Mouse (Mus musculus) midbrain, embryonic 12.5 days (tissue): ENCODE data around the gene Abcb11. TPM values are rescaled to one million over a fixed set of nuclear protein-coding genes. Genes with fewer than 3 reads are reported as not detected.

Experiments used
- ATAC-seq: fragments of 200-750 bp; cut with Nextera tagmentation; 2 replicates; pipeline ENCODE4 v1.8.0; 2017; ENCODE audit warnings: low read depth, moderate TSS enrichment, moderate library complexity; ENCODE audit not compliant: low FRiP score
- H3K27ac ChIP-seq: fragments of 300-500 bp; sonication (generic); replicated peaks from 2 replicates; pipeline ENCODE4 v1.5.1; 2016; ENCODE audit warnings: mild to moderate bottlenecking
- H3K27me3 ChIP-seq: fragments of 300-500 bp; sonication (generic); 2 replicates; pipeline ENCODE4 v1.6.1; 2016; ENCODE audit warnings: mild to moderate bottlenecking
- H3K36me3 ChIP-seq: fragments of 300-500 bp; sonication (generic); 2 replicates; pipeline ENCODE4 v1.6.1; 2016
- H3K4me1 ChIP-seq: fragments of 300-500 bp; sonication (generic); 2 replicates; pipeline ENCODE4 v1.6.1; 2016
- H3K4me2 ChIP-seq: fragments of 300-500 bp; sonication (generic); replicated peaks from 2 replicates; pipeline ENCODE4 v1.6.1; 2016; ENCODE audit warnings: mild to moderate bottlenecking, moderate library complexity
- H3K4me3 ChIP-seq: fragments of 300-500 bp; sonication (generic); 2 replicates; pipeline ENCODE4 v1.5.1; 2016; ENCODE audit warnings: mild to moderate bottlenecking
- H3K9ac ChIP-seq: fragments of 300-500 bp; sonication (generic); replicated peaks from 2 replicates; pipeline ENCODE4 v1.6.1; 2016; ENCODE audit warnings: mild to moderate bottlenecking, moderate library complexity
- H3K9me3 ChIP-seq: fragments of 300-500 bp; sonication (generic); 2 replicates; pipeline ENCODE4 v1.6.1; 2016; ENCODE audit warnings: mild to moderate bottlenecking
- WGBS: fragments of 180-500 bp; shearing (Covaris S2); methylation state at CpG from one replicate; pipeline ENCODE4 v1.1.7; 2016; 5-methylcytosine and 5-hydroxymethylcytosine counted together
- polyA plus RNA-seq: library from polyadenylated mRNA; unstranded; fragments of >200 nt; fragmentation: Nextera tagmentation; extraction: Ambion mirVana; gene quantifications from 2 replicates; pipeline ENCODE4 v1.2.1, GENCODE M21; 2016

Gene Abcb11
- polyA plus RNA-seq, 1 experiment from 2014 or later = not detected

- Histone ChIP-seq H3K9ac (no peak overlapping the region), H3K9me3 (no peaks in the 10 kb centered on the region), H3K4me2 (no peak overlapping the region), H3K36me3 (no peaks in the 10 kb centered on the region), H3K27ac (no peak overlapping the region), H3K4me3 (no peak overlapping the region), H3K4me1 (no peaks in the 10 kb centered on the region), H3K27me3 (no peaks in the 10 kb centered on the region)
- WGBS = 93% methylated on average over 1 of the region's 1 CpGs
- ATAC-seq = no peak
Measured at GRCm38 (mm10) chr2:69247081-69247480, 95.3 kb downstream of the Abcb11 start.

DNA sequence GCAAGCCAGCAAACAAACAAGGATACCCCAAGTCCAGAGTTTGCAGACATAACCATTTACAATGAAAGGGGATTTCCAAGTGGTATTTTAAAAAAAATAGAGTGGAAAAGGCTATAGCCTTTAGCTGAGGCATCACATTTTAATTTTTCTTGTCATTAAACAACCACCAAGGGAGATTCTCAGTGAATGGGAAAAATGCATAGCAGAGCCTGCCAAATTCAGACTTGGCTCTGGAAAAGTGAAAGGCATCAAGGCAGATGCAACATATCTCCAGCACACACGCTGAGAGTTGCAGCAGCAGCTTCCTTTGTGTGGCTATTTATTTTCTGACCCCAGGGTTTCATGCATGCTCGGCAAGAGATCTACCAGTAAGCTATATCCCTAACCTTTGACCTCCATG lies 97.5 kb downstream of the Abcb11 start:
- H3K4me2 ChIP-seq = no peak overlapping the region
- no peak overlapping the region for H3K27ac ChIP-seq
- no peaks in the 10 kb centered on the region for H3K27me3 ChIP-seq
- ATAC-seq = no peak
- H3K4me3 ChIP-seq = no peak overlapping the region
- no peak overlapping the region for H3K9ac ChIP-seq
- no peaks in the 10 kb centered on the region for H3K4me1 ChIP-seq
- no peaks in the 10 kb centered on the region for H3K36me3 ChIP-seq
- no peaks in the 10 kb centered on the region for H3K9me3 ChIP-seq
- WGBS = 11% methylated on average over 2 of the region's 2 CpGs

DNA sequence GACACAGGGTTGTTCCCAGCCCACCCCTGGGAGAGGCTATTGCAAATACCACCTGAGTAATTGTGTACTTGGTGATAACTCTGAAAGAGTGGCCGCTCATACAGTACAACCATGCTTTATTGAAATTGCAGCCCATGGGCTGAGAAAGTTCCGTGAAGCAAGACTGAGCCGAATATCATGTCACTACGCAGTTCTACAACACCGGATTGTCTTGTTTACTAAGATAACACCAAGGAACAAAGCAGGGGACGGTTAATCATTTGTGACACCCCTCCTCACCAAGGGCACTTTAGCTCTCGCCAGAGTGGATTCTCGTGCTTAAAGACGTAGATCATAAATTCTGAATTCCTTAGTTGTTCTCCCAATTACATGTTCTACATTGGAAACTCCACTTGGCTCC lies 103.1 kb downstream of the Abcb11 start:
- no peak for ATAC-seq
- Histone ChIP-seq H3K4me1 (no peaks in the 10 kb centered on the region), H3K4me3 (no peak overlapping the region), H3K4me2 (no peak overlapping the region), H3K9me3 (no peaks in the 10 kb centered on the region), H3K27ac (no peak overlapping the region), H3K9ac (no peak overlapping the region), H3K36me3 (no peaks in the 10 kb centered on the region), H3K27me3 (no peaks in the 10 kb centered on the region)
- WGBS = 92% methylated on average over 9 of the region's 9 CpGs

DNA sequence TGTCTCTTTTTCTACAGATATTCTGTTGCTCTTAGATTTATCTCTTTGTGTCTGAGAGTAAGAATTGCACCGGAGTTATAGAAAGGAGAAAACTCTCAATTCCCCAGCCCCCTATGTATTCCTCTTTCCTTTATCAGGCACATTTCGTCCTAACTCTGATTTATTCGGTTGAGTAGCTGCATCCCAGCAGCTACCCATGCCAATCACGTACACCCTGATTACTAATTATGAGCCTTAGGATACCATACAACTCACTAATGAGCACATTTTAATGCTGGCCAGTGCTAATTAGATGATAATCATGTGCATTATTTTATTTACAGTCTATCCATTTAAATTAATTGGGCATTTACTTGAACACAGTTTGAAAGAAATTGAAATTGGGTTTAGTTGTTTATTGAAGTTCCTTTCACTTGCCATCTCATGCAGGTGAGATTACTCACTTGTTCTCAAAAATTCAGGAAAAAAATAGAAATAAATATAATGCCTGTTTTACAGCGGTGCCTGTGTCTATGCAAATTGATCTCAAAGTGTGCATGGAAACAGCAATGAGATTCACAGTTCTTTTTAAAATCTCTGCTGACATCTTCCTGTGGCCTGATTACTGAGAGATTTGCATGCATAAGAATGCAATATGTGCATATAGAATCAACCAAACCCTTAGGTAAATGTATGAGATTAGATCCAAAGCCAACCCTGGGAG lies 107.3 kb downstream of the Abcb11 start:
- H3K9ac ChIP-seq = no peak overlapping the region
- no peak overlapping the region for H3K4me3 ChIP-seq
- no peak overlapping the region for H3K4me2 ChIP-seq
- H3K4me1 ChIP-seq = no peaks in the 10 kb centered on the region
- H3K36me3 ChIP-seq = no peaks in the 10 kb centered on the region
- no peaks in the 10 kb centered on the region for H3K9me3 ChIP-seq
- 0 out of 2 replicates have a peak, but pooled peaks have one; percentile 65 for ATAC-seq
- no peaks in the 10 kb centered on the region for H3K27me3 ChIP-seq
- WGBS = 69% methylated on average over 5 of the region's 5 CpGs
- no peak overlapping the region for H3K27ac ChIP-seq

- no peak overlapping the region for H3K4me2 ChIP-seq
- H3K9me3 ChIP-seq = no peaks in the 10 kb centered on the region
- no peak overlapping the region for H3K9ac ChIP-seq
- no peaks in the 10 kb centered on the region for H3K36me3 ChIP-seq
- no peak overlapping the region for H3K4me3 ChIP-seq
- H3K27ac ChIP-seq = no peak overlapping the region
- H3K27me3 ChIP-seq = no peaks in the 10 kb centered on the region
- no peak for ATAC-seq
- no peaks in the 10 kb centered on the region for H3K4me1 ChIP-seq
Measured at GRCm38 (mm10) chr2:69232101-69232500, 110.3 kb downstream of the Abcb11 start.

DNA sequence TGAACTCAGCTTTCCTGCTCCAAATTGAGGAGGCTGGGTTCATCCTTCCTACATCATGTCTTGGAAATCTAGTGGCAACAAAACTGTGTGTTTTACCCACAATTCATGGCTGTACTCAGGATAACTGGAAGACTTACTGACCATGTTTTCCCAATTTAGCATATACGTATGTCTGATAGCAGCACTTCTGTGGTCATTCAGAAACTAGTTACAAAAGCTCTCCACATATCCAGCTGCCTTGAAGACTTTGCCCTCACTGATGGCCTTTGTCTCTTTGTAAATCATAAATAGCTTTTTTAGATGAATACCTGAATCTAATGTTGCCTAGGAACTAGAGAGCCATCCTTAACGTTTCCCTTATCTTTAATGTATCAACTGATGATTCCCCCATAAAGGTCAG lies 112.3 kb downstream of the Abcb11 start:
- Histone ChIP-seq H3K36me3 (no peaks in the 10 kb centered on the region), H3K27me3 (no peaks in the 10 kb centered on the region), H3K4me2 (no peak overlapping the region), H3K27ac (no peak overlapping the region), H3K4me3 (no peak overlapping the region), H3K9ac (no peak overlapping the region), H3K9me3 (no peaks in the 10 kb centered on the region), H3K4me1 (no peaks in the 10 kb centered on the region)
- 91% methylated on average over 2 of the region's 2 CpGs for WGBS
- ATAC-seq = no peak

- H3K27ac ChIP-seq = no peak overlapping the region
- H3K4me1 ChIP-seq = no peaks in the 10 kb centered on the region
- no peak for ATAC-seq
- H3K27me3 ChIP-seq = no peaks in the 10 kb centered on the region
- no peaks in the 10 kb centered on the region for H3K36me3 ChIP-seq
- no peak overlapping the region for H3K9ac ChIP-seq
- H3K4me3 ChIP-seq = no peak overlapping the region
- 80% methylated on average over 6 of the region's 6 CpGs for WGBS
- H3K4me2 ChIP-seq = no peak overlapping the region
- H3K9me3 ChIP-seq = no peaks in the 10 kb centered on the region
Measured at GRCm38 (mm10) chr2:69228635-69229034, 113.8 kb downstream of the Abcb11 start.

- no peak for ATAC-seq
- H3K4me1 ChIP-seq = no peaks in the 10 kb centered on the region
- H3K4me2 ChIP-seq = no peak overlapping the region
- no peak overlapping the region for H3K4me3 ChIP-seq
- H3K27ac ChIP-seq = no peak overlapping the region
- H3K9ac ChIP-seq = no peak overlapping the region
- H3K9me3 ChIP-seq = no peaks in the 10 kb centered on the region
- H3K36me3 ChIP-seq = no peaks in the 10 kb centered on the region
- WGBS = 88% methylated on average over 9 of the region's 9 CpGs
- H3K27me3 ChIP-seq = no peaks in the 10 kb centered on the region
Measured at GRCm38 (mm10) chr2:69226876-69227275, 115.5 kb downstream of the Abcb11 start.

DNA sequence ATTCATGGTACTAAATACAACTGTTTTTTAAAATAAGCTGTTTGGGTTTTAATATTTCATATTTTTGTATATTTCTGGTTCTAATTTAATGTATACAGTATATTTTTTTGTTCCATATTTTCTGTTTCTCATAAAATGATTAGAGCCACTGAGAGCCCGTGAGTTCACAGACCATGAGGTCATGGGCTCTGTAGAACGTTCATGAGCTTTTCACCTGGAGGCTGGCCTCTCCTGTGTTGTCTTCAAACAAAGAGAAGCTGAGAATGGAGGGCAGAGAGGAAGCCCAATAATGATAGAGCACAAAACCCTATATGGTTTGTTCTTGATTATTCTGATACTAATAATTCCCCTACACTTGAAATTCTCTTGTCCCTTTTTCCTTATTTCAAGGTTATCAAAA lies 117.7 kb downstream of the Abcb11 start:
- WGBS = 74% methylated on average over 2 of the region's 2 CpGs

DNA sequence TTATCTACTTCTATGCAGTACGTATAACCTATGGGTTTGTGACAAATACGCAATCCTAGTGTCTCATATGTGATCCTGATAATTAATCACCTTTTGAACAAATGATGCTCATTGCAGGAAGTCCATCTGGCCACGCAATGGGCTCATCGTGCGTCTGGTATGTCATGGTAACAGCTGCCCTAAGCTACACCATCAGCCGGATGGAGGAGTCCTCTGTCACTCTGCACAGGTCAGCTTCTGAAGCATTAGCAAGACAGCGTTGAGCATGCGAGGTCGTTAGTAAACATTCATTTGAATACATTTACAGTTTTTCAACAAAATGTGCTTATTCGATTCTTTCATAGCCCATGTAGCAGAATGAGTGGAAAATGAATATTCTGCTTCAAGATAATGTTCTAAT lies 119.6 kb downstream of the Abcb11 start:
- no peaks in the 10 kb centered on the region for H3K36me3 ChIP-seq
- no peaks in the 10 kb centered on the region for H3K9me3 ChIP-seq
- no peak overlapping the region for H3K4me2 ChIP-seq
- no peak for ATAC-seq
- H3K4me1 ChIP-seq = no peaks in the 10 kb centered on the region
- H3K27me3 ChIP-seq = no peaks in the 10 kb centered on the region
- no peak overlapping the region for H3K4me3 ChIP-seq
- H3K9ac ChIP-seq = no peak overlapping the region
- 79% methylated on average over 10 of the region's 10 CpGs for WGBS
- no peak overlapping the region for H3K27ac ChIP-seq

More for the DNA sequence above, 117.7 kb downstream of the Abcb11 start:
- Histone ChIP-seq H3K4me3 (no peak overlapping the region), H3K9me3 (no peaks in the 10 kb centered on the region), H3K9ac (no peak overlapping the region), H3K27ac (no peak overlapping the region), H3K36me3 (no peaks in the 10 kb centered on the region), H3K27me3 (no peaks in the 10 kb centered on the region), H3K4me1 (no peaks in the 10 kb centered on the region), H3K4me2 (no peak overlapping the region)
- ATAC-seq = no peak

GRCm38 (mm10) chr2:69221868-69222416 lies 120.5 kb downstream of the Abcb11 start:
- Histone ChIP-seq H3K36me3 (no peaks in the 10 kb centered on the region), H3K9me3 (no peaks in the 10 kb centered on the region), H3K27me3 (no peaks in the 10 kb centered on the region), H3K4me3 (no peak overlapping the region), H3K27ac (no peak overlapping the region), H3K9ac (no peak overlapping the region), H3K4me1 (no peaks in the 10 kb centered on the region), H3K4me2 (no peak overlapping the region)
- ATAC-seq = no peak
- WGBS = 28% methylated on average over 5 of the region's 5 CpGs

DNA sequence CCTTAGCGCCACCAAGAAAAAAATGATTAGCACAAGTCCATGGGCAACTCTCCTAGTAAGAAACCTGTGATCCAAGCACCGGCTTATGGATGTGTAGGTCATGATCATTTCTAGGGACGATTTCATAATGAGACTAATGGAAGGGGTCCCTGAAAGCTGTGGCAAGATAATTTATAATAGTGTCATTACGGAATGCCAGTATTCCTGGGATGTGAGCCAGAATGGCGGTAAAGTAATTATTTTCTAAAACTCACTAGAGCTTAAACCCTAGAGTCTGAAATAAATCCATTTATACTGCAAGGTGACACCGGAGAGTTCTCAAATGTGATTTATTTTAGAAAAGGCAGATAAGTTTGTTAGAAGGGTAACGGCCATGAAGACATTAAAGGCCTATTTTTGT lies 127.2 kb downstream of the Abcb11 start:
- 88% methylated on average over 7 of the region's 7 CpGs for WGBS
- H3K4me1 ChIP-seq = no peaks in the 10 kb centered on the region

DNA sequence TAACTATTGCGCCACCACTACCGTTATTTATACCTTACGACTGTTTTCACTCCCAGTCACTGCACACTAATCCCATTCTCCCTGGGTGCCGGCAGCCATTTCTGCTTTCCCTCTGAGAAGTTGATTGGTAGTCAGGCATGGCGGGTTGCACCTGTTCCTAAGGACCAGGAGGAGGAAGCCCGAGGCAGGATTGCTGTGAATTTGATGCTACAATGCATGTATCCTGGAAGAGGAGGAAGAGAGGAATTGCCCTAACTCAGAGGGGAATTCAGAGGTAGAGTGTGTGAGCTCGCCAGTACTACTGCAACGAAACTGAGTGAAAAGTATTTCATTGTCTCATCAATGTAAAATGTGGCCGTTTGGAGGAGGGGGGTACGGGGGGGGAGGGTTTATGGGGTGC lies 129.8 kb downstream of the Abcb11 start:
- Histone ChIP-seq H3K36me3 (no peaks in the 10 kb centered on the region), H3K4me3 (no peak overlapping the region), H3K9ac (no peak overlapping the region), H3K4me1 (no peaks in the 10 kb centered on the region), H3K27me3 (no peaks in the 10 kb centered on the region), H3K9me3 (no peaks in the 10 kb centered on the region), H3K4me2 (no peak overlapping the region), H3K27ac (no peak overlapping the region)
- no peak for ATAC-seq
- WGBS = 71% methylated on average over 10 of the region's 10 CpGs

More for the DNA sequence above, 127.2 kb downstream of the Abcb11 start:
- Histone ChIP-seq H3K9ac (no peak overlapping the region), H3K9me3 (no peaks in the 10 kb centered on the region), H3K27ac (no peak overlapping the region), H3K4me2 (no peak overlapping the region), H3K36me3 (no peaks in the 10 kb centered on the region), H3K27me3 (no peaks in the 10 kb centered on the region), H3K4me3 (no peak overlapping the region)
- ATAC-seq = no peak
